Mouse (Mus musculus) testis, adult 2 months (tissue): ENCODE data around the gene 4930426L09Rik.

Experiments used
- CTCF ChIP-seq: fragments of 200-500 bp; IDR thresholded peaks from 2 replicates; pipeline ENCODE4 v1.5.1; 2012; ENCODE audit warnings: low read depth, mild to moderate bottlenecking, inconsistent platforms, low read length, moderate library complexity; ENCODE audit not compliant: control insufficient read depth, insufficient read depth, insufficient replicate concordance
- POLR2A ChIP-seq: fragments of 200-500 bp; IDR thresholded peaks from 2 replicates; pipeline ENCODE4 v1.6.1; 2012; ENCODE audit warnings: low read depth, mild to moderate bottlenecking, inconsistent platforms, low read length, moderate library complexity; ENCODE audit not compliant: control insufficient read depth

- no peak for TF ChIP-seq CTCF
- TF ChIP-seq POLR2A: no peak
Measured at GRCm38 (mm10) chr2:18956945-18957344, 41.2 kb upstream of the 4930426L09Rik start.
